Mouse (Mus musculus): Measurements from ENCODE around the gene Amt. TPM values are rescaled to one million over a fixed set of nuclear protein-coding genes. Genes with fewer than 3 reads are reported as not detected.

Amt gene
- polyA plus RNA-seq (2012; rRNA removed): 77.5 and 84.2 TPM in 2 replicates

- TF ChIP-seq POLR2A (IDR thresholded peaks at IDR 0.05; ENCODE audit: low read depth, low read length) (no peak), CTCF (conservative IDR thresholded peaks at IDR 0.05; ENCODE audit: insufficient read depth, insufficient read length, low read depth, low read length) (no peak)
- peak; percentile 96 for DNase-seq
- Histone ChIP-seq H3K27ac (ENCODE audit: insufficient read depth, low read depth, low read length) (peak within 1 kb of the TSS; percentile 47), H3K36me3 (ENCODE audit: control insufficient read depth, insufficient read depth, low read length) (no peaks in the 10 kb centered on the region), H3K4me1 (ENCODE audit: control insufficient read depth, insufficient read depth, low read length) (peaks cover 17% of the 10 kb centered on the region), H3K27me3 (replicated peaks; ENCODE audit: control insufficient read depth, insufficient read depth, low read length) (no peaks in the 10 kb centered on the region), H3K4me3 (ENCODE audit: insufficient read depth, low read depth, low read length) (peak within 1 kb of the TSS; percentile 47)
- WGBS: 23% methylated on average over 18 of the region's 18 CpGs
Measured at GRCm38 (mm10) chr9:108296453-108297355, at the start of gene Amt. Gene Amt (plus strand): TSS chr9:108296853.

- no peak for TF ChIP-seq CTCF (conservative IDR thresholded peaks at IDR 0.05; ENCODE audit: insufficient read depth, insufficient read length, low read depth, low read length)
- TF ChIP-seq POLR2A (IDR thresholded peaks at IDR 0.05; ENCODE audit: low read depth, low read length): no peak
- no peaks in the 10 kb centered on the region for H3K27me3 ChIP-seq (replicated peaks; ENCODE audit: control insufficient read depth, insufficient read depth, low read length)
- 0 out of 2 replicates have a peak, but pooled peaks cover 5% of the 10 kb centered on the region for H3K4me1 ChIP-seq (ENCODE audit: control insufficient read depth, insufficient read depth, low read length)
- DNase-seq: no peak
- peaks cover 6% of the 10 kb centered on the region for H3K36me3 ChIP-seq (ENCODE audit: control insufficient read depth, insufficient read depth, low read length)
- H3K4me3 ChIP-seq (ENCODE audit: insufficient read depth, low read depth, low read length): no peak overlapping the region
- WGBS: 62% methylated on average over 5 of the region's 5 CpGs
- 0 out of 2 replicates have a peak overlapping the region, but pooled peaks have one; percentile 27 for H3K27ac ChIP-seq (ENCODE audit: insufficient read depth, low read depth, low read length)
Measured at GRCm38 (mm10) chr9:108248957-108249356, 47.7 kb upstream of the Amt start.

GRCm38 (mm10) chr9:108251877-108252276, 44.8 kb upstream of the Amt start:
- no peak for DNase-seq
- H3K4me3 ChIP-seq (ENCODE audit: insufficient read depth, low read depth, low read length): no peak overlapping the region
- TF ChIP-seq CTCF (conservative IDR thresholded peaks at IDR 0.05; ENCODE audit: insufficient read depth, insufficient read length, low read depth, low read length): no peak
- no peak for TF ChIP-seq POLR2A (IDR thresholded peaks at IDR 0.05; ENCODE audit: low read depth, low read length)
- H3K27ac ChIP-seq (ENCODE audit: insufficient read depth, low read depth, low read length): no peak overlapping the region
- H3K27me3 ChIP-seq (replicated peaks; ENCODE audit: control insufficient read depth, insufficient read depth, low read length): no peaks in the 10 kb centered on the region
- peaks cover 2% of the 10 kb centered on the region; the same call in 1 of the 2 replicates for H3K4me1 ChIP-seq (ENCODE audit: control insufficient read depth, insufficient read depth, low read length)
- H3K36me3 ChIP-seq (ENCODE audit: control insufficient read depth, insufficient read depth, low read length): peaks cover 6% of the 10 kb centered on the region
- 91% methylated on average over 6 of the region's 6 CpGs for WGBS

- H3K4me3 ChIP-seq (ENCODE audit: insufficient read depth, low read depth, low read length): no peak overlapping the region
- no peaks in the 10 kb centered on the region for H3K27me3 ChIP-seq (replicated peaks; ENCODE audit: control insufficient read depth, insufficient read depth, low read length)
- H3K27ac ChIP-seq (ENCODE audit: insufficient read depth, low read depth, low read length): no peak overlapping the region
- TF ChIP-seq POLR2A (IDR thresholded peaks at IDR 0.05; ENCODE audit: low read depth, low read length) (no peak), CTCF (conservative IDR thresholded peaks at IDR 0.05; ENCODE audit: insufficient read depth, insufficient read length, low read depth, low read length) (no peak)
- DNase-seq: no peak
- WGBS: 89% methylated on average over 7 of the region's 7 CpGs
- H3K4me1 ChIP-seq (ENCODE audit: control insufficient read depth, insufficient read depth, low read length): no peaks in the 10 kb centered on the region; the same call in 1 of the 2 replicates
- peaks cover 6% of the 10 kb centered on the region for H3K36me3 ChIP-seq (ENCODE audit: control insufficient read depth, insufficient read depth, low read length)
Measured at GRCm38 (mm10) chr9:108252766-108253165, 43.9 kb upstream of the Amt start.

GRCm38 (mm10) chr9:108260526-108260925, 36.1 kb upstream of the Amt start:
- H3K27ac ChIP-seq (ENCODE audit: insufficient read depth, low read depth, low read length): peak overlapping the region; percentile 5; the same call in 1 of the 2 replicates
- WGBS: 68% methylated on average over 4 of the region's 4 CpGs
- H3K4me3 ChIP-seq (ENCODE audit: insufficient read depth, low read depth, low read length): no peak overlapping the region
- H3K36me3 ChIP-seq (ENCODE audit: control insufficient read depth, insufficient read depth, low read length): no peaks in the 10 kb centered on the region
- TF ChIP-seq POLR2A (IDR thresholded peaks at IDR 0.05; ENCODE audit: low read depth, low read length) (no peak), CTCF (conservative IDR thresholded peaks at IDR 0.05; ENCODE audit: insufficient read depth, insufficient read length, low read depth, low read length) (no peak)
- H3K27me3 ChIP-seq (replicated peaks; ENCODE audit: control insufficient read depth, insufficient read depth, low read length): no peaks in the 10 kb centered on the region
- peaks cover 19% of the 10 kb centered on the region; the same call in 1 of the 2 replicates for H3K4me1 ChIP-seq (ENCODE audit: control insufficient read depth, insufficient read depth, low read length)
- DNase-seq: no peak

- Histone ChIP-seq H3K27ac (ENCODE audit: insufficient read depth, low read depth, low read length) (peak overlapping the region; percentile 76), H3K4me1 (ENCODE audit: control insufficient read depth, insufficient read depth, low read length) (peaks cover 19% of the 10 kb centered on the region; the same call in 1 of the 2 replicates), H3K27me3 (replicated peaks; ENCODE audit: control insufficient read depth, insufficient read depth, low read length) (no peaks in the 10 kb centered on the region), H3K36me3 (ENCODE audit: control insufficient read depth, insufficient read depth, low read length) (no peaks in the 10 kb centered on the region), H3K4me3 (ENCODE audit: insufficient read depth, low read depth, low read length) (peak overlapping the region; percentile 53)
- 25% methylated on average over 7 of the region's 7 CpGs for WGBS
- no peak for TF ChIP-seq POLR2A (IDR thresholded peaks at IDR 0.05; ENCODE audit: low read depth, low read length)
- no peak for TF ChIP-seq CTCF (conservative IDR thresholded peaks at IDR 0.05; ENCODE audit: insufficient read depth, insufficient read length, low read depth, low read length)
- no peak for DNase-seq
Measured at GRCm38 (mm10) chr9:108261865-108262264, 34.8 kb upstream of the Amt start.

- Histone ChIP-seq H3K4me1 (ENCODE audit: control insufficient read depth, insufficient read depth, low read length) (peaks cover 22% of the 10 kb centered on the region; the same call in 1 of the 2 replicates), H3K4me3 (ENCODE audit: insufficient read depth, low read depth, low read length) (peak overlapping the region; percentile 91), H3K27me3 (replicated peaks; ENCODE audit: control insufficient read depth, insufficient read depth, low read length) (no peaks in the 10 kb centered on the region), H3K36me3 (ENCODE audit: control insufficient read depth, insufficient read depth, low read length) (no peaks in the 10 kb centered on the region), H3K27ac (ENCODE audit: insufficient read depth, low read depth, low read length) (peak overlapping the region; percentile 76)
- peak; percentile 36 for DNase-seq
- WGBS: 21% methylated on average over 11 of the region's 11 CpGs
- no peak for TF ChIP-seq CTCF (conservative IDR thresholded peaks at IDR 0.05; ENCODE audit: insufficient read depth, insufficient read length, low read depth, low read length)
- TF ChIP-seq POLR2A (IDR thresholded peaks at IDR 0.05; ENCODE audit: low read depth, low read length): no peak
Measured at GRCm38 (mm10) chr9:108262494-108263049, 34.1 kb upstream of the Amt start.
